Mouse (Mus musculus) left cerebral cortex, postnatal 36 days (tissue): ENCODE data around the gene Arl5a. TPM values are rescaled to one million over a fixed set of nuclear protein-coding genes. Genes with fewer than 3 reads are reported as not detected.

ENCODE experiments used
- DNase-seq, 2 experiments: peaks; one replicate each; pipeline ENCODE4 v3.0.0; 2021 to 2022; ENCODE audit warnings: low spot score in 2 of 2, mixed read lengths in 1 of 2
- intact Hi-C: fragments of 180-260 bp; cut with DNase I; formaldehyde crosslinking; loops from one replicate; pipeline ENCODE4 v1.15.1; 2025
- total RNA-seq, 2 experiments: library from RNA; stranded (reverse); gene quantifications; 2 replicates each; pipeline ENCODE4 v1.2.3; 2021

The Arl5a gene
- 10 to 100 TPM; 61.9 to 62.2 TPM for total RNA-seq

DNA sequence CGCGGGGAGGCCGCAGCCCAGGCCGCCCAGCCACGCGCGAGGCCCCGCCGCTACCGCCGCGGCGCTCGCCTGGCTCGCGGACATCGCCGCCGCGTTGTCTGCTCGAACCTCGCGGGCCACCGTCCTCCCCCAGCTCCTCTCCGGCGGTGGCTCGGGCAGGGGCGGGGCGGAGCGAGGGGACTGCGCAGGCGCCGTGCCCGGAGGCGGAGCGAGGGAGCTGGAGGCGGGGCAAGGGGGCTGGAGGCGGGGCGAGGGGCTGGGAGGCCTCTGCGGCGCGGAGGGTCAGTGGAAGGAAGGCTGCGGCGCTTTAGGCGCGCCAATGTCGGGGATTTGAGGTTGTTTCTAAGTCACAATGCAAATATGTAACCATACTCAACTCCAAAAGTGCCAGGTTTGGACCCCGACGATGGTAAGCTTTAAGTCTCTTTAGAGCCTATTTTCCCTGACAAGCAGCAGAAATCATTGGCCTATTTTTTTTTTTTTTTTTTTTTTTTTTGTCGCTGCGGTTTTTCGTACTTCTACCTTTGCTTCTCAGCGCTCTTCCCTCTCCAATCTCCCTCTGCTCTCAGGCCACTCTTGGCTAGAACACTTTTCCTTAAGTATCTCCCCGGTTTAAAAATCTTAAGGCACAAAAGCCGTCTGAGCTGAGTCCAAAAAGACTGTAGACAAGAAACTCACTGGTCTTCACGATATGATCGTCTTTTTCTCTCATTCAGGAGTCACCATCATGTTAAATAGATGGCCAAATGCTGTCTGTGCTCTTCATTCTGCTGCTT, at the start of gene Arl5a:
Gene Arl5a, minus strand, starts transcription at position 155 of the 776 bp plus-strand sequence.
- intact Hi-C loops, result loop anchor here (2.0 kb wide), 1 partner anchor 166 kb away; no protein-coding TSS in a partner anchor

DNA sequence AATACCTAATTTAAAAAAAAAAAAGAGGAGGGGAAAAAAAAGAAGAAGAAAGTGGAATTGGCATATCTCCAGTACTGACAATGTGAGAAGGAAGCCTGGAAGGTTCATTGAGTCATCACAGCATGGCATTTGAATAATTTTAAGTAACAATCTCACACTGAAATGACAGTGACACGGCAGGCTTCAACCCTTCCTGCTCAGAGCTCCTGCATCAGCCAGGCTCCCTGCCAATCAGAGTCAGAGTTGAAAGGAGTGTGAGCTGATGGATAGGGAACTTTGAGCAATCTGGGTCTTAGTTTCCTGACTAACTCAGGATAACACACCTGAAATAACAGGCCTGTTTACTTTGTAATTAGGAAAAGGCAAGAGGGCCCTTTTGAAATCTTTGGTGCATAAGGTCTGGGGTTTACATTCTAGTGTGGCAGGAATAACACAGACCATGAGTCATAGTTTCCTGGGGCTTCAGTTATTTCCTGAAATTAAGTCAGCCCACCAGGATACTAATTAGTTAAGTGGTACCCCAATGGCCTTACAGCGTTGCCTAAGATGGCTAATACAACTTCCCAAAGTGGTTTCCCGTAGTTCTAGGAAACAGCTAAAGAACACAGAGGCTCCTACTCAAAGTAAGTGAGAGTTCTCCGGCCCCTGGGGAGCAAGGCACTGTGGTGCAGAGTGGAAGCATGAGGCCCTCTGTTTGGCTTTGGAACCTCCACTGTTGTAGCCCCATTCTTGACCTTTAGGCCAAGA, 47.0 kb upstream of the Arl5a start:
- intact Hi-C loops, result no loop called here
- no peak for DNase-seq

More for the DNA sequence above, at the start of gene Arl5a:
- peak; percentile 95 to 98 for DNase-seq

DNA sequence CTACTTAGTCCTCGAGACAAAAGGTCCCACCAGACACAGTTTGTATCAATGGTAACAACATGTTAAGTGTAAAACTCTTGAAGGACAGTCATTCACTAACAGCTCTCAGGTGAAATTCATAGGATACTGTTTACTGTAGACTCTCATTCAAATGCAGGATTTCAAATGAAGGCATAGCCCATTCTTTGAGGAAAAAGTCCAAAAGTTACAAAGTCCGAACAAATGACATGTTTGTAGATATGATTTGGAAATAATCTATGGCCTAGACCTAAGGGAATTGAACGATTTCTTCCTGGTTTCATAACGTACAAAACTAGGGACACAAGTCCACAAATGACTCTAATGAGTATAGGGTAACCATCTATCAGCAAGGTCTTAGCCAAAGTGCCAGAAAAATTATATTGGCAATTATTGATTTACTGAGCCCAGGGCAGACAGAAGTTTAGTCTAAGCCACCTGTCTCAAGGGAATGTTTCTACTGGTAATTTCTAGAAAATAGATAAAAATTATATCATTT, 45.4 kb upstream of the Arl5a start:
- DNase-seq, result no peak
- intact Hi-C loops, result no loop called here

DNA sequence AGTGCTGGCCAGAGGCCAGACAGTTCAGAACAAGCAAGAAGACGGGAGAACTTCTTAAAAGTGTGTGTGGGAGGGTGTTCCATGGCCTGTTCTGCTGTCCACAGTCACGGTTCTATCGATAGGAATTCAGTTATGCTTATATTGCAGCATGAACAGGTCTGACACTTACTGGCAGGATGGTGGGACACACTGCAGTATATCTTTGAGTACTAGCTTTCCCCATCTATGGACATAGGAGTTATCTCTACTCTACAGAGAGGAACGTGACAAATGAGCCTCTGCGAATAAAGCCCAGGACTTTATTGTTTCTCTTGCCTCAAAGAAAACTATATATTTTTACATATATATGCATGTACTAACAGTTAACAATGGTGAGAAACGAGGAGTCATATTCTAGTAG, 42.9 kb upstream of the Arl5a start:
- DNase-seq, result no peak
- intact Hi-C loops, result no loop called here

DNA sequence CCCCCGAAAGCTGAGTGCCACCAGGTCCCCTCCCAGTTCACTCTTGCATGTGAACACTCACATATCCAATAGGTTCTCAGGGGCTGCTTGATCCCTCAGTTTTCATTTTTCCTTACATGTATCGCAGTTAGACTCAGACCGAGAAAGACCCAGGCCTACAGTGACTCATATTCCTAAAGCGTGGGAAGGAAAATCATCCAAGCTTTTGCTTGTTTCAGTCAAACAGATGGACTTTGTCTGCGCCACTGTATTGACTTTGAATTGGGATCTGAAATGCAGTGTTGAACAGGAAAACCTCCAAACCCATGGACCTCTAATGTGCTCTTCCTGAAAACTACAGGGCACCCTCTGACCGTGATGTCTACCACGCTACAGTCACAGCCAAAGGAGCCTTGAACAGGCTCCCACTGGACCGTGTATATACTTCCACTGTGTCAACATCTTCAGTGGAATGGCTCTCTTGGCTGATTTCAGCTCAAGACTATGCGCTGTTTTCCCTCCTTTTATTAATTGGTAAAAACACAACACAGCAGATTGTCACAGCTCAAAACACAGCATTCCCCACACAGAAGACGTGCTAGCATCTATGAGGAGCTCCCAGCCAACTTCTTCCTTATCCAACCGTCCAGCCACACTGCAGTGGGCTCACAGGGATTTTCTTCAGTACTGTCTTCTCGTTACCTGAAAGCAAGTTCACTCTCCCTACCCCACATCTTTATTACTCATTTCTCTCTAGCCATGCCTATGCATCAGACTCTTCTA, 36.7 kb upstream of the Arl5a start:
- intact Hi-C loops, result no loop called here
- DNase-seq, result peak in 1 of 2 experiments; percentile 10

DNA sequence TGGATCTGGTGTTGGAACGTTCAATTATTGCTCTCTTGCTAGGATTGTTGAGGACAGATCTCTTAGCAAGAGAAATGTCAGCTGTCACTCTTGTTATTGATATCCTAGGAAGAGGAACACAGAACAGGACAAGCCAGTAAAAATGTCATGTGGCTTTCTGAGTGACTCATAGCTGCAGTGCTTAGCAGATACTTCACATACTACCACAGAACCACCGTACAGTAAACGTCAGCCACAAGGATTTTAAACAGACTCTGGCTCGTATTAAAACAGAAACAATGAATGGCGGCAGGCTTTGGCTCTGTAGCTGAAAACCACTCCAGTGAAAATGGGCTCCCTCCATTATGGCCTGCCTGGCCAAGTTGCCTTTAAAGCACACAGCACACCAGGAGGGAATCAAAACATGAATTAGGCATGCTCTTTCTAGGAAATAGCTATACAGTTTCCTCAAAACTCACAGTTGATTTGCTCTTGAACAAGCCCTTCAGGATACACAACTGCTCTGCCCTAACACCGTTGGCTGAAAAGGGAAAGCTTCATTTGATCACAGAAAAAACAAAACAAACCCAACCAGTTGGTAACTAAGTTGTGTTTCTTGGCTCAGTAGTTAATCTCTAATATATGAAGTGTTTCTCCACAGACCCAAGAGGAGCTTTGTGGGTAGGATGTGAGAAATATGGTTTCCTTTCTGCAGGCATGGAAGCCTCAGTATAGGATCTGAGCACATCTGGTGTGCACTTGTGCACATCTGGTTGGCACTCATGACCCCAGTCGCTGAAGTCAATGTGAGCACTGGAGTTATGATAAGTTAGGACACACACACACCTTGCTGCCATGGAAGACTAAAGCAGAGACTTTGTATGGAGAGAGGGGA, 31.1 kb upstream of the Arl5a start:
- intact Hi-C loops, result no loop called here
- DNase-seq, result no peak

DNA sequence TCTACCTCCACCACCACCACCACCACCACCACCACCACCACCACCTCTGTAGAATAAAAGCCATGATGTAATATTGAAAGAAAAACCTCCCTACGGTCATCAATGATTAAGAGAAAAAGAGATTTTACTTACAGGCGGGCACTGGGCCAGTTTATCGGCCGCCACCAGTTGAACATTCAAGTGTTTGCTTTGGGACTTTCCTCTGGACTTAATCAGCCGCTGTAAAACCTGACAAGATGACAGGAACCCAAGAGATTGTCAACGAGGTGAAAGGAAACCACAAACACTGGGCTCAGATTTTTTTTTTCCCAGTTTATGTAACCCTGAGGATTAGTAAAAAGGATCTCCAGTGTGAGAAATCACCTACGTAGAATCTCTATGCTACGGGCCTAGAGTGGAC, 25.1 kb upstream of the Arl5a start:
- intact Hi-C loops, result no loop called here
- no peak for DNase-seq

DNA sequence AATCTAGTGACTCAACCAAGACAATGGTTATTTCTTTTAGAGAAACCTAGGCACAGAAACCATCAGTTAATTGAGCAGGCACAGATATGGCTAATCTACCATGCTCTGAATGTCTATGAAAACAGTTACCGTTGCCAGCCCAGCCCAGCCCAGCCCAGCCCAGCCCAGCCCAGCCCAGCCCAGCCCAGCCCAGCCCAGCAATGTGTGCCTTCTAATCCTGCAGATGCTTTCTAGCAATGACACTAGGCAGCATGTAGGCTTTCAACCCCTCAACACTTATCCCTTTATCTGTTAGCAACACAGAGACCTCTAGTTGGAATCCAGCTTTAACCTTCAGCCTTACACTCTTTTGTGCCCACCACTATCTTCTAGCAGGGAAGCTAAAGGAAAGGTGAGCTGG, 24.2 kb upstream of the Arl5a start:
- intact Hi-C loops, result no loop called here
- DNase-seq, result no peak

DNA sequence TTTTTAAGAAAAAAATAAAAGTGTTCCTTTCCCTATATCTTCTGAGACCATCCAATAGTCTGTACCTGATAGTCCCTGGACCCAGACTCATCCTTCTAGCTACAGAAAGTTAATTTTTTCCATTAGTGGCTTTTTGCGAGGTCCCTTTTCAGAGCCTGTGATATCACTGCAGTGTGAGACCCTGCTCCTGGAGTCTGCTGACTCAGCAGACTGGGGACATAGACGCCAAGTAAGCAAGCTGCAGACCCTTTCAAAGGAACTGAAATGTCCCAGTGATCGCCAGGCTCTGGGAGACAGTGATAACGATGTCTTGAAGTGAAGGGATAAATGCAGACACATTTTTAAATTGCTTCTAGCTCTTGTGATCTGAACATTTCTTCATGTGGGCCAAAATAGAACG, 21.9 kb upstream of the Arl5a start:
- intact Hi-C loops, result no loop called here
- DNase-seq, result no peak

DNA sequence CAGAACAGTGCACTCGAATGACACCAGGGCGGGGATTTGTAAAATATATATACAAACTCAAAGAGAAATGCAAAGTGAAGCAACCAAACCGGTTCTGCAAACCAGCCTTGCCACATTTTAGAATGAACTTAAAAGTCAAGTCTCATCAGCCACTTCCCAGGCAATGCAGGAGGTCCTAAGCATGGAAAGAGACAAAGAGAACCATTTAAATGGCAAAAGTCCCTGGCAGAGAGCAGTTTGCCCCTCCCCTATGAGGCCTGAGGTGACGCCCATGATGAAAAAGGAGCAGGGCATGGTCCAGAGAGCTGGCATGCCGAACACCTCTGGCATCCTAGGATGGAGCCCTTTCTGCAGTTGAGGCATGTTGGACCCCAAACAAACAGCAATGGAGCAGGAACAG, 17.4 kb upstream of the Arl5a start:
- DNase-seq, result no peak
- intact Hi-C loops, result no loop called here

DNA sequence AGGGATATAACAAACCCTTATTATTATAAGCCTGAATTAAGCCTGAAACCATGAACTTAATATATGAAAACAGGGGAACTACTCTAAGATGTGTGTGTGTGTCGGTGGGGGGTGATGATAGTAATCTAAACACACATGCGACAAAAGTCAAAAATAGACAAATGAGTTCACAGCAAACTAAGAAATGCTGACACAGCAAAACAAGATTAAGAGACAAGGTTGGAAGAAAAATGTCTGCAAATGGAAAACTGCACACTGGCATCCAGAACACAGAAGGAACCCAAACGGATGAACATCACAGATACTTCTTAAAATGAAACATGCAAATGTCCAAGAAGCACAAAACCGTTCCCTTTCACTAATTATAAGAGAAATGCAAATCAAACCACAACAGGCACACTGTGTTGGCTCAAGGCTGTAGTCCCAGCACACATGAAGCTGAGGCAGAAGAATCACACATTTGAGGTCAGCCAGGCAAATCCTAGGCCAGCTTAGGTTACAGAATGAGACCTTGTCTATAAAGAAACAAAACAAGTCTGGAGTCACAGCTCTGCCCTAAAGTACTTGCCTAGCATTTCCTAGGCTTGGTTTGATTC, 15.8 kb upstream of the Arl5a start:
- intact Hi-C loops, result no loop called here
- DNase-seq, result no peak

DNA sequence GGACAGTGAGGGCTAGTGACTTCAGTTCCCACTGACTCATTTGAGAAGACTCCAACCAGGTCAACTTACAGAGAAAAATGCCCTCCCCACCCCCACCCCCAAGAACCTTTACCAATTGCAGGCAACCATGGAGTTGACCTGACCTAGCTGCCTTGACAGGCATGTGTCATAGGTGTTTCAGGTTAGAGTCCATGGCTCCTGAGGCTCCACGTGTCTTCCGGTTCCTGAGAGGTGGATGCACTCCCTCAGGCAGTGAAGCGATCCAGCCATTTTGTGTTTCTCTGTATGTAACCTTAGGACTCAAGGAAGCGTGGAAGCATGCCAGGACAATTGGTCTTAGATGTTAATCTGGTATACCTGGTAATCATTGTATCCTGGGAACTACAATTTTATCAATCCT, 13.7 kb upstream of the Arl5a start:
- no peak for DNase-seq
- intact Hi-C loops, result loop anchor here (10.0 kb wide), 1 partner anchor 136 kb away; no protein-coding TSS in a partner anchor

DNA sequence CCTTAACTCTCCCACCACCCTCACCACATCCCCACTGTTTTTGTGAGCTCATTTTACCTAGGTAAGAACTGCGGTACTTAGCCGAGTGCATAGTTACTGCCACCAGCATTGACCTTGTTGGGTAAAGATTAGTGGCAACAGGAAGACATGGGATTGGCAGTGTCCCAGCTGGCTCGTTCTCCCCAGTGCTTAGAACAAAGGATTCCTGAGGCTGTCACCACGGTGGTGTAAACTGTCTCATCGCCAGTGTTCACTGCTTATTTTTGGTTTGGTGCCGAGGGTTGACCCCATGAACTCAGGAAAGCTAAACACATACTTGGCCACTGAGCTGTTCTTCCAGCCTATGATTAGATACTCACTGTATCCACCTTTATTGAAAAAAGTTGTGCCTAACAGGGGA, 13.3 kb upstream of the Arl5a start:
- no peak for DNase-seq
- intact Hi-C loops, result loop anchor here (10.0 kb wide), 1 partner anchor 137 kb away; no protein-coding TSS in a partner anchor

DNA sequence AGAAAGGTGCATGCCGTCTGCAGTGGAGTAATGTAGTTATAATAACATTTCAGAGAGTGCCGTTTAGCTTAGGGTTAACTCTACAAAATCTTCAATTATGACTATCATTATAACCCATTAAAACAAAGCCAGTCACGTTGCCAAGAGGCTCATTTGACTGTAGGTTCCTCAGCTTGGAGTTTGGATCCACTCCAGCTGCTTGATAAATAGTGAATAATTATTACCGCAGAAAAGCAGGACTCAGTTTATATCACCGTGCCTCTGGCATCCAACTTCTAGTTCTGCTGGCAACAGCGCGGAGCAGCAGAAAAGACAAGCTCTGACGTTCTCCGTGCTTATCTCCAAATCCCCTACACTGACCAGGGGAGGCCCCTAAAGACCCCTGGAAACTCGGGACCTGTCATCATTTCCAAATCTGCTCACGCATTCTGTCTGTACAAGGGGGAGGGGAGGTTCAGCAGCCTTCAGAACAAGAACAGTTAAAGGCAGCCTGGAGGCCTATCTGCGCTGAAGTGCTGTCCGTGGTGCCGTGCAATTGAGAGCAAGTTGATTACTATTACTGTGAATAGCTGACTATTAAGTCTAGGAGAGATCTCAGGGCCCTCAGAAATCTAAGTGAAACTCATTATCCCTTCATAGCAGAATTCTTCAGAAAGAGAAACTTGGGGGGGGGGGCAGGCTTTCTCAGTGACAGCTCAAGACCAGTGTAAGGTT, 11.4 kb upstream of the Arl5a start:
- no peak for DNase-seq
- intact Hi-C loops, result loop anchor here (10.0 kb wide), 1 partner anchor 139 kb away; no protein-coding TSS in a partner anchor

DNA sequence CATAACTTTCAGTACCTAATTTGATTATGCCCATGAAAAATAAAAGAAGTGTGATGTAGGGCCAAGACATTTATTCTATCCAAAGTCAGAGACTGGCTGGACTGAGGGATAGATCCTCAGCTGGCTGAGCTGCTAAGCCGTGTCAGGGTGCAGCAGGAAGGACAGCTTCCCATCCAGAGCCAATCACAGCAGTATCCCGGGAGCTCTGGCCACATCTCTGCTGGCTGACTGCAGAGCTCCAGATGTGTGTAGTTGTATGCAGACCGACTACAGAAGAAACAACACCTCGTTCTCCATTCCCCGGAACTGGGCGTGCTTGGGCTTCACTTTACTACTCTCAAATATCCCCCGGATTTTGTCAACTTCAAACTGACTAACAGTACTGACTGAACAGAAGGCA, 8.7 kb upstream of the Arl5a start:
- intact Hi-C loops, result loop anchor here (10.0 kb wide), 1 partner anchor 141 kb away; no protein-coding TSS in a partner anchor
- DNase-seq, result no peak

DNA sequence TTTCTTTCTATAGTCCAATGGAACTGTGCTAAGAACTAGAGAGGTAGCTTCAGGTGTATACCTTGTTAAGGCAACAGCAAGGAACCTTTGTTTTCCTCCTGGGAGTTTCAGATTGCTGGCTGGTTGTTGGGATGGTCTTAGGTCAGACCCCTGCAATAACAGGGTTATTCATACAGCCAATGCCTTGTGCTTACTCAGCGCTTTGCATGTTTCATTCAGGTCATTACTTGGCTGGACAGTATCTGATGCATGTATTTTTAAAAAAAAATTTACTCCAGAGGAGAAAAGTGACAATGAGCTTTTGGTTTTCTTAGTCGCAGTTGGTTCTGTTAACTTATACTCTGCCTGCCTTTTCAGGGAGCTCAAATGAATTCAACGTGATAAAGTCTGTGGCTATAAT, 2.7 kb upstream of the Arl5a start:
- intact Hi-C loops, result no loop called here
- DNase-seq, result no peak

DNA sequence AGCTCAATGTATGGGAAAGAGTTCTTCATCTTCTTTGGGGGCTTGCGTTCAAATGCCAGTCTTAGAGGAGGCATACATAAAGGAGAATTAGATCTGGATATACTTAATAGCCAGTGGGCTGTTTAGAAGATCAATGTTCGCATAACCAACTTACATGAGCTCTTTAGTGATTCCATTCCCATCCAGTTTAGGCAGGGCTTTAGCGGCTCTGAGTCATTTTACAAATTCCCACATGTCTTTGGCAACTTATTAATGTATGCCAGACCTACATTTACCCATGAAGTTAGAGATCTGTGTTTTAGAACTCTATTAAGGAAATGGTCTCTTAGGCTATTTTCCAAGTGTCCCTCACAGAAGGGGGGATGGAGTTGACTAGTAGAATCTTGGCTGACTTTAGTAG, 1.3 kb upstream of the Arl5a start:
- no peak for DNase-seq
- intact Hi-C loops, result no loop called here

DNA sequence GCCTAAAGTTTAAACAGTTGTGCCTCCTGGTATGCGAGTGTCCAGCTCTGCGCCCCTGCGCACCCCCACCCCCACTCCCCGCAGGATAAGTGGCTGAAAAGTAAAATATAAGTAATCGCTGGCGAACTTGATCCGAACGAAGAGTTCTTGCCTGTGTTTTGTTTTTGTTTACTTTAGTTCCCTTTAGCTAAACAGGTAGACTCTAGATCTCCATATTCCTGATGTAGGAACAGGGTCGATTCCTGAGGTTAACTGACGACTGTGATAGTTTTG, 758 bp upstream of the Arl5a start:
- no peak for DNase-seq
- intact Hi-C loops, result loop anchor here (2.0 kb wide), 1 partner anchor 165 kb away; no protein-coding TSS in a partner anchor
